Mouse (Mus musculus) hindbrain, embryonic 16.5 days (tissue): ENCODE results near the gene Msrb1. TPM values are rescaled to one million over a fixed set of nuclear protein-coding genes. Genes with fewer than 3 reads are reported as not detected.

Source experiments
- ATAC-seq: fragments of 200-750 bp; cut with Nextera tagmentation; 2 replicates; pipeline ENCODE4 v1.8.0; 2017; ENCODE audit warnings: moderate TSS enrichment, moderate library complexity
- H3K27ac ChIP-seq: fragments of 300-500 bp; sonication (generic); 2 replicates; pipeline ENCODE4 v1.5.1; 2014; ENCODE audit warnings: low read depth, mild to moderate bottlenecking, control low read depth, low read length, moderate library complexity
- H3K27me3 ChIP-seq: fragments of 300-500 bp; sonication (generic); replicated peaks from 2 replicates; pipeline ENCODE4 v1.6.1; 2014; ENCODE audit warnings: low read length; ENCODE audit not compliant: control insufficient read depth, insufficient read depth
- H3K36me3 ChIP-seq: fragments of 300-500 bp; sonication (generic); 2 replicates; pipeline ENCODE4 v1.6.1; 2014; ENCODE audit warnings: mild to moderate bottlenecking, low read length, moderate library complexity, mixed read lengths; ENCODE audit not compliant: control insufficient read depth, insufficient read depth
- H3K4me1 ChIP-seq: fragments of 300-500 bp; sonication (generic); 2 replicates; pipeline ENCODE4 v1.6.1; 2014; ENCODE audit warnings: low read depth, low read length; ENCODE audit not compliant: control insufficient read depth, insufficient read depth
- H3K4me2 ChIP-seq: fragments of 300-500 bp; sonication (generic); 2 replicates; pipeline ENCODE4 v1.6.1; 2014; ENCODE audit warnings: mild to moderate bottlenecking, low read length, control low read depth, moderate library complexity
- H3K4me3 ChIP-seq: fragments of 300-500 bp; sonication (generic); 2 replicates; pipeline ENCODE4 v1.5.1; 2014; ENCODE audit warnings: mild to moderate bottlenecking, low read length, control low read depth, moderate library complexity
- H3K9ac ChIP-seq: fragments of 300-500 bp; sonication (generic); 2 replicates; pipeline ENCODE4 v1.6.1; 2014; ENCODE audit warnings: low read depth, mild to moderate bottlenecking, control low read depth, low read length, moderate library complexity
- H3K9me3 ChIP-seq: fragments of 300-500 bp; sonication (generic); 2 replicates; pipeline ENCODE4 v1.6.1; 2014; ENCODE audit warnings: mild to moderate bottlenecking, low read length, moderate library complexity; ENCODE audit not compliant: control insufficient read depth
- WGBS: fragments of 180-500 bp; shearing (Covaris S2); extraction: QIAGEN DNeasy Blood & Tissue Kit; methylation state at CpG from one replicate; pipeline ENCODE4 v1.1.7; 2014; 5-methylcytosine and 5-hydroxymethylcytosine counted together
- polyA plus RNA-seq: library from polyadenylated mRNA; unstranded; fragments of >200 nt; fragmentation: Nextera tagmentation; extraction: Ambion mirVana; gene quantifications from 2 replicates; pipeline ENCODE4 v1.2.1, GENCODE M21; 2015

Msrb1 gene
- polyA plus RNA-seq, 1 experiment from 2014 or later: 17.5 TPM

DNA sequence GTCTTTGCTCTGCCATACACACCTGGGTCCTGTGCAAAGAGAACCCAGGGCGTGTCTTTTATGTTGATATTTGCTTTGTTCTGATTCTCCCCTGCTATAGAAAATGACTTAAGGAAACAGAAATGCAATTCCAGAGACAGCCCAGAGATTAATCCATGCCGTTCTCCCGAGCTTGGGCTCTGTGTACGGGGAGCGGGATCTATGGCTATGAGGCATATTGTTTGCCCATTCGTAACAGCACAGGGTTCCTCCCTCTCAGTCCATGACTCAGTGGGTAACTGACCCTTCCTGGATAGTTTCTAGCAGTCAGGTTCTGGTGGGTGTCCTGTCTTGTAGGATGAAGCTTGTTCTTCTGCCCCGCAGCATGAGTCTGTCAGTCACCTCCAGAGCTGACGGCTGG is 38.7 kb downstream of the Msrb1 start:
- ATAC-seq: no peak
- Histone ChIP-seq H3K36me3 (no peaks in the 10 kb centered on the region), H3K4me1 (no peaks in the 10 kb centered on the region), H3K27ac (no peak overlapping the region), H3K27me3 (no peaks in the 10 kb centered on the region), H3K4me3 (no peak overlapping the region), H3K4me2 (no peak overlapping the region), H3K9ac (no peak overlapping the region), H3K9me3 (no peaks in the 10 kb centered on the region)
- 81% methylated on average over 8 of the region's 8 CpGs for WGBS

DNA sequence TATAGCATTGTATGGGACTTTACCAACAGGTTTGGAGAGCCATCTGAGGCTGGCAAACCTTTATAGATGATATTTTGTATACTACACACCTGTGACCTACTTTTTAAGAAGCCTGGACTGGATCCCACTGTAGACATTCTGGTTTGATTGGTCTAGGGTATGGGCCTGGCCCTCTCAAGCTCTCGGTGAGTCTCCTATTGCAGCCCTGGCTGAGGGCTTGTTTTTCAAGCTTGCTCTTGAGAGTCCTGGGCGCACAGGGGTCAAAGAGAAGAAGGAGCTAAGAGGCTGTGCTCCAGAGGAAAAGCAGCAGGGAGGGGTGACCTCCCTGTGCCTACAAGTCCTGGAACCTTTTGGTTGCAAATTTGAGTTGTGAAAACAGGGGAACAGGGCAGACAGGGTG is 40.6 kb downstream of the Msrb1 start:
- Histone ChIP-seq H3K4me1 (no peaks in the 10 kb centered on the region), H3K27me3 (no peaks in the 10 kb centered on the region), H3K27ac (no peak overlapping the region), H3K9me3 (no peaks in the 10 kb centered on the region), H3K9ac (no peak overlapping the region), H3K4me2 (no peak overlapping the region), H3K4me3 (no peak overlapping the region), H3K36me3 (no peaks in the 10 kb centered on the region)
- WGBS: 86% methylated on average over 2 of the region's 2 CpGs
- ATAC-seq: no peak

DNA sequence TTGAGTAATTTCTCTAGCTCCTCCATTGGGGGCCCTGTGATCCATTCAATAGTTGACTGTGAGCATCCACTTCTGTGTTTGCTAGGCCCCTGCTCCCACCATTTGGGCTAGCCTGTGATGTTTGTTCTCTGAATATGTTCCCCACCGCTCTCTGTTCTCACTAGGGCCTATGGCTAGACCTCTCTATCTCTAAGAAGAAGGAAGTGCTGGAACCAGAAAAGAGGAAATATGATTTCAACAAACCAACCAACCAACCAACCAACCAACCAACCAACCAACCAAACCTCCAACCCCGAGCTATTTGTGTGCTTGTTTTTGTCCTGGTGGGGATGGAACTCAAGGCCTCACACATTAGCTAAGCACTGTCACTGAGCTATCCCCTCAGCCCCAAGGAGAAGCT is 44.4 kb downstream of the Msrb1 start:
- 88% methylated on average over 2 of the region's 2 CpGs for WGBS
- H3K9me3 ChIP-seq: no peaks in the 10 kb centered on the region
- H3K4me3 ChIP-seq: no peak overlapping the region

DNA sequence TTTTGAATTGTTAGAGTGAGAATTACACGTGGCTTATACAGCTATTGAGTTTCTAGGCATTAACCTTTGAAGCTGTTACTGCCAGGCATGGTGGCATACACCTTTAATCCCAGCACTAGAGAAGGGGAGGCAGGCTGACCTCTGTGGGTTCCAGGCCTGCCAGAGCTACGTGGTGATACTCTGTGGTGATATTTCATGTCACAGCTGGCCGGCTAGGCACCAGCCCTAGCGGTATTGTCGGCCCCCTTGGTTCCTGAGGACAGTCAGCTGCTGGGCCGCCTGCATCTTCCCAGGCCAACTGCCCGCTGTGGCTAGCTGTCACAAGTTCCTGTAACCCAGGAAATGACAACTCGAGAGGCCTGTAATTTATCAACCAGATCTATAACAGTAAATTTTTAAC is 55.7 kb downstream of the Msrb1 start:
- Histone ChIP-seq H3K9me3 (no peaks in the 10 kb centered on the region), H3K4me1 (no peaks in the 10 kb centered on the region), H3K36me3 (no peaks in the 10 kb centered on the region), H3K9ac (no peak overlapping the region), H3K27me3 (no peaks in the 10 kb centered on the region; the same call in 1 of the 2 replicates), H3K4me3 (no peak overlapping the region), H3K4me2 (no peak overlapping the region), H3K27ac (no peak overlapping the region)
- WGBS: 75% methylated on average over 8 of the region's 8 CpGs
- no peak for ATAC-seq

More for the DNA sequence above, 44.4 kb downstream of the Msrb1 start:
- no peaks in the 10 kb centered on the region for H3K4me1 ChIP-seq
- H3K27me3 ChIP-seq: no peaks in the 10 kb centered on the region
- H3K36me3 ChIP-seq: no peaks in the 10 kb centered on the region
- no peak overlapping the region for H3K9ac ChIP-seq
- no peak overlapping the region for H3K27ac ChIP-seq
- no peak for ATAC-seq
- H3K4me2 ChIP-seq: no peak overlapping the region

Other genes starting within 250 kb of the Msrb1 start
- gene Caskin1, start 248.0 kb upstream of the Msrb1 start, polyA plus RNA-seq: 43.6 and 44.6 TPM in 2 replicates
- 85.9 and 94.2 TPM in 2 replicates for gene Traf7, start 208.7 kb upstream of the Msrb1 start, polyA plus RNA-seq
- 10.9 and 13.0 TPM in 2 replicates for gene Rab26, start 202.4 kb upstream of the Msrb1 start, polyA plus RNA-seq
- gene Pkd1, start 186.8 kb upstream of the Msrb1 start, polyA plus RNA-seq: 26.8 and 29.9 TPM in 2 replicates
- 65.8 and 80.9 TPM in 2 replicates for gene Tsc2, start 104.0 kb upstream of the Msrb1 start, polyA plus RNA-seq
- 9.6 and 9.9 TPM in 2 replicates for gene Nthl1, start 104.0 kb upstream of the Msrb1 start, polyA plus RNA-seq
- gene Slc9a3r2, start 86.3 kb upstream of the Msrb1 start, polyA plus RNA-seq: 60.8 TPM in 2 replicates
- gene Npw, start 78.2 kb upstream of the Msrb1 start, polyA plus RNA-seq: 0.54 and 0.75 TPM in 2 replicates
- 10.8 and 18.7 TPM in 2 replicates for gene Zfp598, start 67.0 kb upstream of the Msrb1 start, polyA plus RNA-seq
- 272 and 319 TPM in 2 replicates for gene Syngr3, start 46.7 kb upstream of the Msrb1 start, polyA plus RNA-seq
- 35.4 and 37.3 TPM in 2 replicates for gene Gfer, start 40.5 kb upstream of the Msrb1 start, polyA plus RNA-seq
- 1.7 and 2.3 TPM in 2 replicates for gene Noxo1, start 40.4 kb upstream of the Msrb1 start, polyA plus RNA-seq
- 62.4 and 69.9 TPM in 2 replicates for gene Tbl3, start 29.0 kb upstream of the Msrb1 start, polyA plus RNA-seq
- gene Rnf151, start 18.6 kb upstream of the Msrb1 start, polyA plus RNA-seq: not detected in 2 replicates
- 732 and 739 TPM in 2 replicates for gene Rps2, start 18.5 kb upstream of the Msrb1 start, polyA plus RNA-seq
- 271 and 307 TPM in 2 replicates for gene Ndufb10, start 12.2 kb upstream of the Msrb1 start, polyA plus RNA-seq
- gene Rpl3l, start 8.8 kb upstream of the Msrb1 start, polyA plus RNA-seq: 0.25 TPM in 1 of 2 replicates, not detected in the other
- gene Hs3st6, start 16.3 kb downstream of the Msrb1 start, polyA plus RNA-seq: 0.23 and 0.32 TPM in 2 replicates
- not detected in 2 replicates for gene Meiob, start 67.6 kb downstream of the Msrb1 start, polyA plus RNA-seq
- 71.4 and 86.9 TPM in 2 replicates for gene Hagh, start 103.5 kb downstream of the Msrb1 start, polyA plus RNA-seq
- gene Fahd1, start 113.7 kb downstream of the Msrb1 start, polyA plus RNA-seq: 23.1 and 28.8 TPM in 2 replicates
- 0.15 TPM in 1 of 2 replicates, not detected in the other for gene Igfals, start 129.4 kb downstream of the Msrb1 start, polyA plus RNA-seq
- 64.1 and 65.7 TPM in 2 replicates for gene Nubp2, start 149.7 kb downstream of the Msrb1 start, polyA plus RNA-seq
- 88.2 and 90.4 TPM in 2 replicates for gene Spsb3, start 150.0 kb downstream of the Msrb1 start, polyA plus RNA-seq
- gene Eme2, start 158.4 kb downstream of the Msrb1 start, polyA plus RNA-seq: 30.1 and 30.2 TPM in 2 replicates
- gene Mrps34, start 158.5 kb downstream of the Msrb1 start, polyA plus RNA-seq: 85.3 and 89.0 TPM in 2 replicates
- gene Nme3, start 159.9 kb downstream of the Msrb1 start, polyA plus RNA-seq: 88.2 and 99.9 TPM in 2 replicates
- gene Mapk8ip3, start 200.3 kb downstream of the Msrb1 start, polyA plus RNA-seq: 90.0 and 102 TPM in 2 replicates
- gene Jpt2, start 224.0 kb downstream of the Msrb1 start, polyA plus RNA-seq: 82.9 and 97.9 TPM in 2 replicates